Comparison of ENCODE assay signal across 10 mouse cellular contexts in the genomic region with DNA sequence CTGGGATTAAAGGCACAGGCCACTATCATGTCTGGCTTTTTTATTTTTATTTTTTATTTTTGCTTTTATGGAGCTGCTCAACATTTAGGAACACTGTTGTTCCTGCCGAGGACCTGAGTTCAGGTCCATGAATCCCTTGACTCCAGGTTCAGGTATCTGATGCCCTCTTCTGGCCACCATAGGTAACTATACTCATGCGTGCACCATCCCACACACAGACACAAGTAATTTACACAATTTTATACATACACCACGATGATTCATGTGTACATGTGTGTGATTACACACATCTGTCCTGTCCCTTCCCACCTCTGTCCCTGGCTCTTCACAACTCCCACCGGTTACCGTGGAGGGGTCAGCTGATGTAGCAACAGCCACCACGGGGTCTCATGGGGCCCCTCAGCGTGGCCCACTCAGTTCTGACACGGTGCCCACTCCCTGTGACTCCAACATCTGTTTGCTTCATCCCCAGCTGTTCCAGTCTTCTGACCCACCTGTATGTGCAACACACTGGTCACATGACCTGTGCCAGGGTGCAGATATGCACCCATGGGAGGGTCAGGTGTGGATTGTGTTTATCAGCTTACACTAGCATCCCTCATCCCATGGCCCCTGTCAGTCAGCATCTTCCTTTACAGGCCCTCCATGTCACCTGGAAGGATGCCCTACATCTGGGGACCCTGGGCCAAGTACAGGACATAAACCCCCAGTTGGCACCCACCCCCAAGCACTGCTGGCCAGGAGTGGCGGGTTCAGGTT. TPM values are rescaled to one million over a fixed set of nuclear protein-coding genes. Genes with fewer than 3 reads are reported as not detected.
DNase-seq lines count a peak whose midpoint lies in the region; ATAC-seq and TF ChIP-seq lines count a peak whose summit lies in the region.
"Had no signal": no experiment of that assay in that cellular context is flagged by ENCODE, and none has a peak within 500 bp of the region (broad histone marks: within the 10 kb centered on the region; RNA-seq: fewer than 3 reads in every experiment).

No protein-coding gene starts in this region.

- TF ChIP-seq RAD21 in CH12.LX (IDR thresholded peaks at IDR 0.05; ENCODE audit: low read depth, low read length): peak; percentile 55

- DNase-seq in kidney, adult 2 months: no peak
- DNase-seq in kidney, postnatal 36 days: no peak
- DNase-seq in CH12.LX (ENCODE audit: extremely low read depth) (no peak), NIH3T3 (ENCODE audit: low read depth) (peak; percentile 27)
- no peak for DNase-seq in hindbrain, postnatal 0 days (ENCODE audit: low spot score)
- DNase-seq in kidney, adult 11 months: no peak
- DNase-seq: adrenal gland, postnatal 36 days had no signal

- no peak for TF ChIP-seq EP300 in CH12.LX (IDR thresholded peaks at IDR 0.05; ENCODE audit: low read length)

- TF ChIP-seq POLR2A in kidney, adult 2 months (IDR thresholded peaks at IDR 0.05; ENCODE audit: low read depth, low read length): no peak
- no peak for TF ChIP-seq POLR2A in CH12.LX (IDR thresholded peaks at IDR 0.05; ENCODE audit: low read depth, low read length)

- no peaks in the 10 kb centered on the region for H3K36me3 ChIP-seq in kidney, adult 2 months (ENCODE audit: control insufficient read depth, insufficient read depth, low read length)
- no peaks in the 10 kb centered on the region for H3K36me3 ChIP-seq in CH12.LX (replicated peaks in 1 of 2; ENCODE audit: control insufficient read depth in 1 of 2, insufficient read depth in 1 of 2, low read length in 1 of 2)
- H3K36me3 ChIP-seq in hindbrain, postnatal 0 days (ENCODE audit: insufficient read depth, low read length): no peaks in the 10 kb centered on the region
- H3K36me3 ChIP-seq: limb, embryonic 13.5 days had no signal

- H3K27me3 ChIP-seq in kidney, adult 2 months (replicated peaks; ENCODE audit: control insufficient read depth, insufficient read depth, low read length): no peaks in the 10 kb centered on the region
- H3K27me3 ChIP-seq in CH12.LX (replicated peaks): peaks cover 1% of the 10 kb centered on the region
- H3K27me3 ChIP-seq in hindbrain, postnatal 0 days (ENCODE audit: insufficient read depth, low read length): no peaks in the 10 kb centered on the region
- H3K27me3 ChIP-seq: embryonic facial prominence, embryonic 13.5 days; limb, embryonic 13.5 days had no signal

- no peak overlapping the region for H3K9ac ChIP-seq in CH12.LX (ENCODE audit: insufficient read depth, low read depth)
- no peak overlapping the region for H3K9ac ChIP-seq in hindbrain, postnatal 0 days (replicated peaks; ENCODE audit: low read length)
- H3K9ac ChIP-seq: embryonic facial prominence, embryonic 13.5 days; limb, embryonic 13.5 days had no signal

- 76% methylated on average over 9 of the region's 9 CpGs for WGBS in kidney, adult 2 months
- 61% methylated on average over 9 of the region's 9 CpGs for WGBS in hindbrain, postnatal 0 days

- no peak overlapping the region for H3K4me3 ChIP-seq in kidney, adult 2 months (ENCODE audit: insufficient read depth, low read depth, low read length)
- H3K4me3 ChIP-seq in CH12.LX (replicated peaks in 1 of 3; ENCODE audit: low read depth in 2 of 3, low read length in 2 of 3, poor library complexity in 1 of 3): no peak overlapping the region
- H3K4me3 ChIP-seq in hindbrain, postnatal 0 days (ENCODE audit: low read length): no peak overlapping the region
- H3K4me3 ChIP-seq: embryonic facial prominence, embryonic 13.5 days; limb, embryonic 13.5 days had no signal

- no peaks in the 10 kb centered on the region for H3K79me2 ChIP-seq in CH12.LX (replicated peaks; ENCODE audit: control insufficient read depth, extremely low read depth, insufficient read depth, poor library complexity, severe bottlenecking)

- no peak for ATAC-seq in hindbrain, postnatal 0 days
- no peak for ATAC-seq in activated CD4-positive, CD25-positive, alpha-beta regulatory T cell, adult 4 months

- H3K9me3 ChIP-seq in CH12.LX (replicated peaks; ENCODE audit: low read length): no peaks in the 10 kb centered on the region
- H3K9me3 ChIP-seq in hindbrain, postnatal 0 days (ENCODE audit: low read length): no peaks in the 10 kb centered on the region
- H3K9me3 ChIP-seq: embryonic facial prominence, embryonic 13.5 days; limb, embryonic 13.5 days had no signal

- dilution Hi-C loops in CH12.LX (cut with MboI; ENCODE audit: extremely low pct_ligation_motif_present, extremely low pct_unique_long_range_greater_than_20kb, low sequenced_read_pairs): no loop called here

- H3K4me2 ChIP-seq in CH12.LX (ENCODE audit: insufficient read depth, low read depth, poor library complexity, severe bottlenecking): no peak overlapping the region
- no peak overlapping the region for H3K4me2 ChIP-seq in hindbrain, postnatal 0 days (ENCODE audit: low read depth, low read length)
- H3K4me2 ChIP-seq: embryonic facial prominence, embryonic 13.5 days; limb, embryonic 13.5 days had no signal

- in situ Hi-C loops in CH12.LX (cut with MboI; ENCODE audit: low pct_ligation_motif_present, low pct_unique_long_range_greater_than_20kb, low sequenced_read_pairs): no loop called here

- no peak overlapping the region for H3K27ac ChIP-seq in kidney, adult 2 months (ENCODE audit: insufficient read depth, low read depth, low read length)
- H3K27ac ChIP-seq in CH12.LX (ENCODE audit: insufficient read depth, low read depth): no peak overlapping the region
- no peak overlapping the region for H3K27ac ChIP-seq in hindbrain, postnatal 0 days
- H3K27ac ChIP-seq: embryonic facial prominence, embryonic 13.5 days; limb, embryonic 13.5 days had no signal

- peak; percentile 28; the same call in 1 of the 2 replicates for TF ChIP-seq CTCF in kidney, adult 2 months (conservative IDR thresholded peaks at IDR 0.05; ENCODE audit: insufficient read depth, insufficient read length, low read depth, low read length)
- TF ChIP-seq CTCF in CH12.LX (conservative IDR thresholded peaks at IDR 0.05 in 1 of 2, IDR thresholded peaks at IDR 0.05 in 1 of 2; ENCODE audit: low read depth in 2 of 2, low read length in 2 of 2): peak; percentile 23 to 60; a peak in 3 of 4 replicates
- TF ChIP-seq CTCF in hindbrain, postnatal 0 days (IDR thresholded peaks at IDR 0.05; ENCODE audit: low read depth): peak; percentile 63

- H3K4me1 ChIP-seq in kidney, adult 2 months (ENCODE audit: control insufficient read depth, insufficient read depth, low read length): no peaks in the 10 kb centered on the region
- peaks cover 26 to 33% of the 10 kb centered on the region in 2 experiments for H3K4me1 ChIP-seq in CH12.LX (ENCODE audit: control insufficient read depth in 1 of 2, insufficient read depth in 2 of 2)
- H3K4me1 ChIP-seq in hindbrain, postnatal 0 days (ENCODE audit: insufficient read depth, low read length): peaks cover 19% of the 10 kb centered on the region
- H3K4me1 ChIP-seq: limb, embryonic 13.5 days had no signal

TF ChIP-seq in CH12.LX, 34 proteins besides CTCF, POLR2A, EP300 and RAD21:
- no peak for TF ChIP-seq KAT2A (IDR thresholded peaks at IDR 0.05; ENCODE audit: insufficient replicate concordance, low read length)
- TF ChIP-seq SMC3 (IDR thresholded peaks at IDR 0.05; ENCODE audit: low read depth, low read length): peak; percentile 53
TF ChIP-seq in CH12.LX: peak in this region for 1.

RNA-seq across cellular contexts. Expression of gene Gm20219, which starts 6.2 kb away (rescaled TPM):
- polyA plus RNA-seq in kidney, adult 2 months (2012; rRNA removed): 1.7 and 2.1 TPM in 2 replicates
- total RNA-seq in CH12.LX (2012; rRNA removed) (0.42 TPM in 2 replicates), CH12.LX (2014; rRNA removed) (not detected in 2 replicates)
- polyA plus RNA-seq in CH12.LX (2012; ENCODE audit: insufficient read length, low read depth): 1.4 and 1.6 TPM in 2 replicates
- total RNA-seq in hindbrain, postnatal 0 days (2014; rRNA removed): 0.10 and 0.54 TPM in 2 replicates
- polyA plus RNA-seq in hindbrain, postnatal 0 days (2015; fragmentation: Nextera tagmentation; extraction: Ambion mirVana): 0.37 and 0.55 TPM in 2 replicates
- 1 to 10 TPM; 1.4 to 2.4 TPM for polyA plus RNA-seq in activated CD4-positive, CD25-positive, alpha-beta regulatory T cell, adult 4 months (2017; shearing (Covaris generic))

RNA-seq across cellular contexts. Expression of gene Znrf4, which starts 35.8 kb away (rescaled TPM):
- 0.17 and 0.52 TPM in 2 replicates for polyA plus RNA-seq in kidney, adult 2 months (2012; rRNA removed)
- total RNA-seq in CH12.LX (2012; rRNA removed) (not detected in 2 replicates), CH12.LX (2014; rRNA removed) (not detected in 2 replicates)
- polyA plus RNA-seq in CH12.LX (2012; ENCODE audit: insufficient read length, low read depth): not detected in 2 replicates
- total RNA-seq in hindbrain, postnatal 0 days (2014; rRNA removed): not detected in 2 replicates
- polyA plus RNA-seq in hindbrain, postnatal 0 days (2015; fragmentation: Nextera tagmentation; extraction: Ambion mirVana): not detected in 2 replicates
- not detected for polyA plus RNA-seq in activated CD4-positive, CD25-positive, alpha-beta regulatory T cell, adult 4 months (2017; shearing (Covaris generic))
- total RNA-seq: adrenal gland, postnatal 36 days had no signal
- polyA plus RNA-seq: embryonic facial prominence, embryonic 13.5 days; limb, embryonic 13.5 days had no signal

RNA-seq across cellular contexts. Expression of gene Safb2, which starts 36.4 kb away (rescaled TPM):
- polyA plus RNA-seq in kidney, adult 2 months (2012; rRNA removed): 68.4 and 77.1 TPM in 2 replicates
- total RNA-seq in CH12.LX (2012; rRNA removed) (74.0 and 85.7 TPM in 2 replicates), CH12.LX (2014; rRNA removed) (13.8 and 16.3 TPM in 2 replicates)
- 170 and 244 TPM in 2 replicates for polyA plus RNA-seq in CH12.LX (2012; ENCODE audit: insufficient read length, low read depth)
- 34.1 and 45.2 TPM in 2 replicates for total RNA-seq in hindbrain, postnatal 0 days (2014; rRNA removed)
- polyA plus RNA-seq in hindbrain, postnatal 0 days (2015; fragmentation: Nextera tagmentation; extraction: Ambion mirVana): 48.4 and 52.5 TPM in 2 replicates
- 10 to 100 TPM; 39.6 to 40.2 TPM for polyA plus RNA-seq in activated CD4-positive, CD25-positive, alpha-beta regulatory T cell, adult 4 months (2017; shearing (Covaris generic))

RNA-seq across cellular contexts. Expression of gene Safb, which starts 36.6 kb away (rescaled TPM):
- polyA plus RNA-seq in kidney, adult 2 months (2012; rRNA removed): 67.6 and 87.0 TPM in 2 replicates
- total RNA-seq in CH12.LX (2012; rRNA removed): 75.9 and 88.5 TPM in 2 replicates
- total RNA-seq in CH12.LX (2014; rRNA removed): 19.7 and 25.4 TPM in 2 replicates
- polyA plus RNA-seq in CH12.LX (2012; ENCODE audit: insufficient read length, low read depth): 135 and 142 TPM in 2 replicates
- 40.8 and 47.0 TPM in 2 replicates for total RNA-seq in hindbrain, postnatal 0 days (2014; rRNA removed)
- polyA plus RNA-seq in hindbrain, postnatal 0 days (2015; fragmentation: Nextera tagmentation; extraction: Ambion mirVana): 71.7 and 85.0 TPM in 2 replicates
- polyA plus RNA-seq in activated CD4-positive, CD25-positive, alpha-beta regulatory T cell, adult 4 months (2017; shearing (Covaris generic)): 10 to 100 TPM; 34.0 to 45.4 TPM
